Mouse (Mus musculus) C2C12 (cell line): ENCODE measurements around the gene Lhx5.

Experiments
- CTCF ChIP-seq: IDR thresholded peaks from one replicate; pipeline ENCODE4 v1.5.1; 2011; ENCODE audit not compliant: control insufficient read depth, insufficient read depth, insufficient read length
- MAX ChIP-seq: IDR thresholded peaks from one replicate; pipeline ENCODE4 v1.6.1; 2011; ENCODE audit warnings: mild to moderate bottlenecking, control low read depth
- USF1 ChIP-seq: IDR thresholded peaks from one replicate; pipeline ENCODE4 v1.6.1; 2011; ENCODE audit warnings: low read depth, mild to moderate bottlenecking, control low read depth, moderate library complexity

DNA sequence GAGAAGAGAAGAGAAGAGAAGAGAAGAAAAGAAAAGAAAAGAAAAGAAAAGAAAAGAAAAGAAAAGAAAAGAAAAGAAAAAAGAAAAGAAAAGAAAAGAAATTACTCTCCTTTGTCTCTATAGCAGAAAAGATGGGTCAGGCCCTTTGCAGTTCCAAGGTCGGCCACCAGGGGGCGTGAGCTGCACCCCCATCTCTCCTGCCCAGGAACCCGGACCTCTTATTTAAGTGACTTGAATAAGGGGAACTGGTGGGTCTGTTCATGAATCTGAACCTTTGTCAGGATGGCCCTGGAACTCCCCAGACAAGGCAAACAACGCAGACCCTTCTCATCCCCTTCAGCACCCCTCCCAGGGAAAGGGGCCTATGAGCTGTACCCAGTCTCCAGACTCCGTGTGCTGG, 33.6 kb downstream of the Lhx5 start:
- TF ChIP-seq CTCF (no peak), MAX (no peak), USF1 (no peak)
